8 mouse cellular contexts compared by ENCODE assay signal in the genomic region with DNA sequence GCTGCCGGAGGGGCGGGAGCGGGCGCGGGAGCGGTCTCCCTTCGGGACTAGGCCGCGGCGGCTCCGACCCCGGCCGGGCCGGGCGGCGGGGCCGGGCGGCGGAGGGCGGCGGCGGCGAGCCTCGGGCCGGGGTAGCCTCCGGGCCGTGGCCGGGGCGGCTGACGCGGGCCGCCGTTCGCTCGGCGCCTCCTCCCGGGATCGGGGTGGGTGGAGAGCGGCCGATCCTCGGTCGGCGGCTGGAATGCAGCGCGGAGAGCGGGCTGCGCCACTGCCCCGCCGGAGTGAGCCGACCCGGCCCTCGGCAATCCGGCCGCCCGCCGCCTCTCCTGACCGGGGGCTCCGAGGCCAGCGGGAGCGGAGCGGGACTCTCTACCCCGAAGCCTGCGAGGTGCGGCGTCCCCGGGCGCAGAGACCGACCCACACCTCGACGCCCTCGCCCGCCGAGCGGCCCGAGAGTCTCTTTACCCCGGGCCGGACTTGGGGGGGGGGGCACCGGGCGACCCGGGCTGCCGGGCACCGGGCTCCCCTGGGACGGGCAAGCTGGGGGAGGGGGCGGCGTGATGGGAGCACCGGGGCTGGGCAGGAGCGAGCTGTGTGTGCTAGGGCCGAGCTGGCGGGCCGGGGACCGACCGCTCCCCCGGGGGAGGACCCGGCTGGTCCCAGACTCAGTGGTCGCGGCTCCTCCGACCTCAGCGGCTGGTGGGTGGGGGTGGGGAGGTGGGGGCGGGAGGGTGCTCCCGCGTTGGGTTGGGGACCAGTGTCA. TPM values are rescaled to one million over a fixed set of nuclear protein-coding genes. Genes with fewer than 3 reads are reported as not detected.
DNase-seq lines count a peak whose midpoint lies in the region; ATAC-seq and TF ChIP-seq lines count a peak whose summit lies in the region.

No protein-coding gene starts in this region.

- peak overlapping the region; percentile 97 for H3K9ac ChIP-seq in forebrain, embryonic 13.5 days
- H3K9ac ChIP-seq in limb, embryonic 11.5 days (ENCODE audit: low read length) = peak overlapping the region; percentile 98
- peak overlapping the region; percentile 97 for H3K9ac ChIP-seq in midbrain, embryonic 12.5 days (replicated peaks)

- H3K27me3 ChIP-seq in forebrain, embryonic 13.5 days = no peaks in the 10 kb centered on the region
- H3K27me3 ChIP-seq in limb, embryonic 11.5 days (ENCODE audit: control insufficient read depth, insufficient read depth, low read length) = no peaks in the 10 kb centered on the region
- H3K27me3 ChIP-seq in midbrain, embryonic 12.5 days = peaks cover 6% of the 10 kb centered on the region
- no peaks in the 10 kb centered on the region; the same call in 1 of the 2 replicates for H3K27me3 ChIP-seq in spleen, adult 2 months (ENCODE audit: control insufficient read depth, insufficient read depth, low read length)

- no peak for TF ChIP-seq CTCF in brain, embryonic 14.5 days (IDR thresholded peaks at IDR 0.05; ENCODE audit: borderline replicate concordance, extremely low read depth, insufficient read depth, insufficient read length)
- no peak for TF ChIP-seq CTCF in spleen, adult 2 months (IDR thresholded peaks at IDR 0.05; ENCODE audit: extremely low read depth, insufficient read depth, insufficient read length, insufficient replicate concordance)

- peaks cover 14% of the 10 kb centered on the region for H3K36me3 ChIP-seq in forebrain, embryonic 13.5 days (ENCODE audit: poor library complexity, severe bottlenecking)
- peaks cover 2% of the 10 kb centered on the region; the same call in 1 of the 2 replicates for H3K36me3 ChIP-seq in limb, embryonic 11.5 days (ENCODE audit: control insufficient read depth, insufficient read depth, low read length)
- peaks cover 7% of the 10 kb centered on the region for H3K36me3 ChIP-seq in midbrain, embryonic 12.5 days
- H3K36me3 ChIP-seq in spleen, adult 2 months (ENCODE audit: control insufficient read depth, insufficient read depth, low read length) = peaks cover 6% of the 10 kb centered on the region; the same call in 1 of the 2 replicates

- H3K4me1 ChIP-seq in forebrain, embryonic 13.5 days = peaks cover 11% of the 10 kb centered on the region; the same call in 1 of the 2 replicates
- no peaks in the 10 kb centered on the region for H3K4me1 ChIP-seq in limb, embryonic 11.5 days (ENCODE audit: control insufficient read depth, insufficient read depth, low read length)
- peaks cover 4% of the 10 kb centered on the region for H3K4me1 ChIP-seq in midbrain, embryonic 12.5 days
- H3K4me1 ChIP-seq in spleen, adult 2 months (ENCODE audit: control insufficient read depth, insufficient read depth, insufficient read length) = no peaks in the 10 kb centered on the region

- peak overlapping the region; percentile 90 for H3K4me2 ChIP-seq in forebrain, embryonic 13.5 days
- H3K4me2 ChIP-seq in limb, embryonic 11.5 days (ENCODE audit: low read depth, severe bottlenecking) = peak overlapping the region; percentile 83
- peak overlapping the region; percentile 92 for H3K4me2 ChIP-seq in midbrain, embryonic 12.5 days (replicated peaks)

- intact Hi-C loops in heart, postnatal 25 days (cut with DNase I) = loop anchor here (5.0 kb wide), 2 partner anchors 36 to 199 kb away; no protein-coding TSS in a partner anchor

- peak overlapping the region; percentile 96 for H3K27ac ChIP-seq in forebrain, embryonic 13.5 days
- peak overlapping the region; percentile 95 for H3K27ac ChIP-seq in limb, embryonic 11.5 days (replicated peaks; ENCODE audit: low read depth, low read length)
- H3K27ac ChIP-seq in midbrain, embryonic 12.5 days (replicated peaks) = peak overlapping the region; percentile 97
- peak overlapping the region; percentile 72 for H3K27ac ChIP-seq in spleen, adult 2 months (ENCODE audit: insufficient read depth, low read length)

- peak; percentile 53 for ATAC-seq in cerebellum, adult (ENCODE audit: insufficient number of reproducible peaks, low FRiP score, low TSS enrichment)
- ATAC-seq in forebrain, embryonic 13.5 days = peak; percentile 67
- ATAC-seq in limb, embryonic 11.5 days (ENCODE audit: insufficient number of reproducible peaks, low FRiP score, low TSS enrichment, low read depth) = peak; percentile 58
- ATAC-seq in midbrain, embryonic 12.5 days (ENCODE audit: low FRiP score, low read depth) = peak; percentile 68

- WGBS in forebrain, embryonic 13.5 days = under 1% methylated on average over 42 of the region's 101 CpGs
- WGBS in limb, embryonic 11.5 days = under 1% methylated on average over 52 of the region's 101 CpGs
- WGBS in midbrain, embryonic 12.5 days = 1% methylated on average over 52 of the region's 101 CpGs
- under 1% methylated on average over 89 of the region's 101 CpGs for WGBS in spleen, adult 2 months

- peak overlapping the region; percentile 95 for H3K4me3 ChIP-seq in forebrain, embryonic 13.5 days
- peak overlapping the region; percentile 99 for H3K4me3 ChIP-seq in limb, embryonic 11.5 days (ENCODE audit: low read depth, low read length)
- H3K4me3 ChIP-seq in midbrain, embryonic 12.5 days = peak overlapping the region; percentile 95
- H3K4me3 ChIP-seq in spleen, adult 2 months (ENCODE audit: extremely low read depth, insufficient read depth, insufficient read length) = peak overlapping the region; percentile 73

- no peak for TF ChIP-seq POLR2A in brain, embryonic 14.5 days (IDR thresholded peaks at IDR 0.05; ENCODE audit: borderline replicate concordance, extremely low read depth, insufficient read depth, insufficient read length, poor library complexity, severe bottlenecking)
- no peak for TF ChIP-seq POLR2A in spleen, adult 2 months (IDR thresholded peaks at IDR 0.05; ENCODE audit: low read depth, low read length)

- no peak for DNase-seq in cerebellum, adult 8-10 months
- peak; percentile 42 for DNase-seq in brain, embryonic 14.5 days (ENCODE audit: low read depth)
- DNase-seq in heart, postnatal 25 days (ENCODE audit: low spot score) = peak; percentile 3
- DNase-seq in limb, embryonic 11.5 days (ENCODE audit: low spot score) = peak; percentile 67
- peak in 1 of 2 experiments; percentile 21 for DNase-seq in spleen, adult 2 months (ENCODE audit: low read depth in 1 of 2, low spot score in 2 of 2)

- no peaks in the 10 kb centered on the region for H3K9me3 ChIP-seq in forebrain, embryonic 13.5 days (replicated peaks)
- no peaks in the 10 kb centered on the region for H3K9me3 ChIP-seq in limb, embryonic 11.5 days (ENCODE audit: control insufficient read depth, low read length)
- no peaks in the 10 kb centered on the region for H3K9me3 ChIP-seq in midbrain, embryonic 12.5 days

RNA-seq across cellular contexts. Expression of gene Mier3, which starts 5.9 kb away (rescaled TPM):
- polyA plus RNA-seq in brain, embryonic 14.5 days (2012; rRNA removed) = 13.9 and 17.2 TPM in 2 replicates
- polyA plus RNA-seq in forebrain, embryonic 13.5 days (2015; fragmentation: Nextera tagmentation; extraction: Ambion mirVana) = 19.8 and 21.4 TPM in 2 replicates
- 10 to 100 TPM; 16.4 to 17.5 TPM for total RNA-seq in heart, postnatal 25 days (2021)
- 26.6 and 29.4 TPM in 2 replicates for polyA plus RNA-seq in limb, embryonic 11.5 days (2014; fragmentation: Nextera tagmentation; extraction: Ambion mirVana)
- 25.6 and 26.0 TPM in 2 replicates for polyA plus RNA-seq in midbrain, embryonic 12.5 days (2016; fragmentation: Nextera tagmentation; extraction: Ambion mirVana)
- 3.0 and 3.5 TPM in 2 replicates for polyA plus RNA-seq in spleen, adult 2 months (2012; rRNA removed)
